Mouse (Mus musculus) gastrocnemius, adult 8-10 months (tissue): ENCODE measurements around the gene Sgta. TPM values are rescaled to one million over a fixed set of nuclear protein-coding genes. Genes with fewer than 3 reads are reported as not detected.
"Not testable (repeated sequence)": the region's sequence is repeated elsewhere in the genome, so short reads cannot be mapped to it uniquely, and the experiment has no call there.

Experiments used
- DNase-seq, 2 experiments: peaks; one replicate each; pipeline ENCODE4 v3.0.0; 2022; ENCODE audit warnings: low spot score in 2 of 2
- total RNA-seq, 4 experiments: library from RNA; stranded (reverse); gene quantifications; 2 replicates each; pipeline ENCODE4 v1.2.4; 2022

Gene Sgta
- 100 to 1,000 TPM in 3 of 4 experiments, 10 to 100 TPM in 1; 99.1 to 108 (median 105) TPM for total RNA-seq

GRCm38 (mm10) chr10:81059603-81060543, at the start of gene Sgta:
Sgta (minus strand) TSS chr10:81060181.
- DNase-seq = peak; percentile 99

DNA sequence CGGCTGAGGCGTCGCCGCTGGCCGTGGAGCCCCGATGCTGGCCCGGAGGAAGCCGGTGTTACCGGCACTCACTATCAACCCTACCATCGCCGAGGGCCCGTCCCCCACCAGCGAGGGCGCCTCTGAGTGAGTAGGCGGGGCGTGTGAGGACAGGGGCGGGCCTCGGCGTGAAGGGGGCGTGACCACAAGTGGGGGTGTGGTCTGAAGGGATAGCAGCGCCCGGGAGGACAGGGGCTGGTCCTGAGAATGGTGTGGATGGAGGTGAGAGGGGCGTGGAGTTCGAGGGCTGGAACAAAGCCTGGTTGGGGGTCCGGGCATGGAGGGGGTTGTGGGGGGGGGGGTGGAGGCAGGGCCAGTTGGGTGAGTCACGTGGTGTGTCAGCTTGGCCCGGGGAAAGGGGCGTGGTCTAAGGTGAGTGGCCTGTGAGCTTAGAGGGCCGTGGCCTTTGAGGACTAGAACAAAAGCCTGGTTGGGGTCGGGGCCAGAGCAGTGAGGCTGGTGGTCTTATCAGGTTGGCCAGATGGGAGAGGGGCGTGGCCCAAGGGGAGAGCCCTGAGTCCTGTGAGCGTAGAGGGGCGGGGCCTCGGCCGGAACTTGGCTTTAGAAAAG, 46.2 kb upstream of the Sgta start:
- peak; percentile 83 to 86 for DNase-seq

DNA sequence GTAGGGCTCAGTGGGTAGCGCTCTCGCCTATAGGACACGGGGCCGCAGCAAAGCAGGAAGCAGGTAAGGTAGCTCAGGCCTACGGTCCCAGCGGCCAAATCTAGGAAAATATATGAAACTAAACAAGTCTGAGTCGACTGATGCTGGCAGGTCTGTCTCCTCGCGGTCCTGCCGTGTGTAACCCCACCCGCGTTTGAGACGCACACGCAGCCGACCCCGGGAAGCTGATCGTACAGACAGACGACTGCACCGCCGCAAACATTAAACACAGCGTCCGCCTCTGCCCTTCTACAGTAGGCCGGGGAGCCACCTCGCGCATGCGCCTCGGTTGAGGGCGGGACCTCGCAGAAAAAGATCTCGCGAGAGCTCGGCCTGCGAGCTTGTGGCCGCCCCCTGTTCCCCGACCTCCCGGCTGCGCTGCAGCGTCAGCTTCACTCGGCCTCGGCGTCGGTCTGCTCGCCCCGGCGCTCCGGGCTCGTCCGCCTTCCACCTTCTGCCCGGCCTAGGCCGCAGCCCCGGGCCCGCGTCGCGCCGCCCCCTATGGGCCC, 45.7 kb upstream of the Sgta start, which contains the start of gene Map2k2:
Gene Map2k2 (plus strand): TSS at position 351 of the 548 bp plus-strand sequence.
- peak; percentile 90 to 95 for DNase-seq

- DNase-seq = no peak
These were observed 35.1 kb upstream of the Sgta start for GRCm38 (mm10) chr10:81094931-81095678.

DNA sequence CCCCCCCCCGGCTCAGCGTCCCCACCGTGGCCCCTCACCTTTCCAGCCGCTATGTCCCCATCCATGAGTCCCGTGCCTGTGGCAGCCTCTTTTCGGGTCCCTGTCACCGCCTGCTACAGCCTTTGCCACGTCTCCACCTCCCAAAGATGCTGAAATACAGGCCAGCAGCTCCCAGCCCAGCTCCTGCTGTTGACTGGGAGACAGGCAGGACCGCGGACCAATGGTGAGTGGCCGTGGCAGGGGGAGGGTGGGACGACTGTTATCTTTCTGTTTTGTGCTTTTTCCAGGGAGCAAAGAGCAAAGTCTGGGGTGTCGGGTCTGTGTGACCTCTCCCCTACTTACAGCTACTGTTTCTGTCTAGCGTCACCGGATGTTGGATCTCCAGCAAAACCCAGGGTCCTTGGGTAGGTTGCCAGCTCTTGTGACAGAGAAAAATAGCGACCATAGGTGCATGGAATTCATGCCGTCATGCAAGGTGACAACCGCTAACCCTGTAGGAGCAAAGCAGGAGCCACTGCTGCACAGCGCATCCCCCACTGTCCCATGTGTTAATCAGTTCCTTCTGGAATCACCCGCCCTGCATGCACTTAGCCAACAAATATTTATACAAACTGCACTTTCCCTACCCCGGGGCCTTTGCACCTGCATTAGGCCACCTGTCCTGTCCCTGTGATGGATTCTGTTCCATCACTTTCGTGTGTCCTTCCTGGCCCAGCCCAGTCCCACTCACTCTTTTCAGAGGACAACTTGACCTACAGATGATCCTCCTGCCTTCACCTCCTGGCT, 32.7 kb upstream of the Sgta start:
- no peak for DNase-seq

GRCm38 (mm10) chr10:81090621-81091020, 30.6 kb upstream of the Sgta start:
- no peak for DNase-seq

GRCm38 (mm10) chr10:81089216-81089615, 29.2 kb upstream of the Sgta start:
- no peak for DNase-seq

DNA sequence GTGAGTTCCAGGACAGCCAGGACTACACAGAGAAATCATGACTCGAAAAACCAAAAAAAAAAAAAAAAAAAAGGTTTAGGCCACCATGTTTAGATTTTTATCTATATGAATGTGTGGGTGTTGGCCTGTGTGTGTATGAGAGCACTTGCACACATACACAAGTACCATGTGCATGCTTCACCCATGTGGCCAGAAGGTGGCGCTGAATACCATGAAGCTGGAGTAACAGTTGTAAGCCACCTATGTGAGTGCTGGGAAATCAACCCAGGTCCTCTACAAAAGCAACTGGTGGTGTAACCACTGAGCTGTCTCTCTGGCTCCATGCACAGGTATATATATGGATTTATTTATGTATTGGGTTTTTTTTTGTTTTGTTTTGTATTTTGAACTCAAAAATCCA, 27.0 kb upstream of the Sgta start:
- no peak for DNase-seq

GRCm38 (mm10) chr10:81082168-81082960, 22.4 kb upstream of the Sgta start:
- peak; percentile 63 to 68 for DNase-seq

DNA sequence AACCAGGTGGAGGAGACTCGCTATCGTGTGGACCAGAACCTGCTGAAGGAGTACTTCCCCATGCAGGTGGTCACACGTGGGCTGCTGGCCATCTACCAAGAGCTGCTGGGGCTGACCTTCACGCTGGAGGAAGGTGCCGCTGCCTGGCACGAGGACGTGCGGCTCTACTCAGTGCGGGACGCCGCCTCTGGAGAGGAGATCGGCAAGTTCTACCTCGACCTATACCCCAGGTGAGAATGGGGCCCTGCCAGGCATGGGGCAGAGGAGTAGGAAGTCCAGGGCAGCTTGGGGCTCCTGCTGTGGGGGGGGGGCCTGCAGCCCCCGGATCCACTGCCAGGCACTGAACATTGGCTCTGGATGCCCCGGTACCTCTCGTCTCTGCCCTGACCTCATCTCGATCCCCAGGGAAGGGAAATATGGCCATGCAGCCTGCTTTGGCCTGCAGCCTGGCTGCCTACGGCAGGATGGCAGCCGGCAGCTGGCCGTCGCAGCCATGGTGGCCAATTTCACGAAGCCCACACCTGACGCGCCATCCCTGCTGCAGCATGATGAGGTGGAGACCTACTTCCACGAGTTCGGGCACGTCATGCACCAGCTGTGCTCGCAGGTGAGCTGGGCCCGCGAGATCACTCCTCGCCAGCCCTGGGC, 20.2 kb upstream of the Sgta start:
- no peak for DNase-seq

GRCm38 (mm10) chr10:81077916-81078315, 17.9 kb upstream of the Sgta start:
- no peak for DNase-seq

DNA sequence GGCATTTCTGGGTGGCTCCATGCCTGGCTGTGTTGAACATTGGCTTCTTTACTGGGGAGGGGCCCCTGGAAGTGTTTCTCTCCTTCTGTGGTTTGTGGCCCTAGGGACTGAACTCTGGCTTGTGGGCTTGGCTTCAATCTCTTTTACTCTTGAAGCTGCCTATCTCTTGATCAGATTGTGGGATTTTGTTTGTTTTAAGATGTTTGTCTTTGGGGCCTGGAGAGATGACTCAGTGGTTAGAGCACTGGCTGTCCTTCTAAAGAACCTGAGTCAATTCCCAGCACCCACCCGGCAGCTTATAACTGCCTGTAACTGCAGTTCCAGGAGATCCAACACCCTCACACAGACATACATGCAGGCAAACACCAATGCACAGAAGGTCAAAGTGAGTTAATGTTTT, 16.4 kb upstream of the Sgta start:
- no peak for DNase-seq

DNA sequence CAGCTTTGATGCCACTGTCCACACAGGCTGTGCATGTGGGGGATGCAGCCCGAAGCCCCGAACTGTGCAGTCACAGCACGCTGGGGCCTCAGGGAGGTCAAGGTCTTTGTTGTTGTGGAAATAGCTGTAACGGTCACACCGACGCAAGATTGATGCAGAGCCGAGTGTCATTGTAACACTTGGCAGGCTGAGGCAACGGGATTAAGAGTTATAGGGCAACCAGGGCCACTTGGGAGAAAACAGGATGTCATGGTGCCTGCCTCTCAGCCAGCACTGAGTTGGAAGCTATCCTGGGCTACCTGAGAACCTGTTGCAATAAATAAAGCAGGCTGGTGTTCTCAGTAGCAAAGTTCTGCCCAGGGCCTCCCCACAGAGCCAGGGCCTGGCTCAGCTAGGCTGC, 15.8 kb upstream of the Sgta start:
- peak in 1 of 2 experiments; percentile 46 for DNase-seq

DNA sequence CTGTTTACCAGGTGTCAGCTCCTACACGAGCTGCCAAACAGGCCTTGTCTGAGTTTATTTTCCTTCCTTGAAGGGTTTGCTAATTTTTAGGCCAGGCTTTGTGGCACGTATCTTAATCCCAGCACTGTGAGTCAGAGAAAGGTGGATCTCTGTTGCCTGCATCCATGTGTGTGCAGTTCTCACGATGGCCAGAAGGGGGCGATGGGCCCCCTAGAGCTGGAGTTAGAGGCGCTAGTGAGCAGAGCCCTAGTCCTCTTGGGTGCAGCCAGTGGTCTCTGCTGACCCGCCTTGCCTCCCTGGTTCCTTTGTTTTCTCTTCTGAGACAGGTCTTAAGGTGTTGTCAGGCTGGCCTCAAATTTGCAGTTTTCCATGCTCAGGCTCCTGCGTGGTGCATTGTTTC, 13.5 kb upstream of the Sgta start:
- DNase-seq = no peak

DNA sequence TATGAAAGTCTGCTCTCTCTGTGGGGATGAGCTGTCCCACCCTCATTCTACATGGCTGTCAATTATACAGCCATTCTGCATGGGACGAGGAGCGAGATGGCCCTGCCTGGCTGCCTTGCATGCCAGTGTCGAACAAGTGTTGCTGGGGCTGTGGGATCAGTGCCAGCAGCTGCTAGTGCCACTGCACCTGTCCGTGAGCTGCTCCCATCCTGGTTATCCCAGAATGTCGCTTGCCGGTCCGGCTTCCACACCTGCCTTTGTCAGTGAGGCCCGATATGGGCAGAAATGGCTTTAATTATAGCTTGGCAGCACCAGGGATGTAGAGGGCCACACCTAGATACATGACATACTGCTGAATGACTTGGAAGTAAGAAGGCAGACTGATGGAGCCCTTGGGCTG, 12.3 kb upstream of the Sgta start:
- DNase-seq = no peak

DNA sequence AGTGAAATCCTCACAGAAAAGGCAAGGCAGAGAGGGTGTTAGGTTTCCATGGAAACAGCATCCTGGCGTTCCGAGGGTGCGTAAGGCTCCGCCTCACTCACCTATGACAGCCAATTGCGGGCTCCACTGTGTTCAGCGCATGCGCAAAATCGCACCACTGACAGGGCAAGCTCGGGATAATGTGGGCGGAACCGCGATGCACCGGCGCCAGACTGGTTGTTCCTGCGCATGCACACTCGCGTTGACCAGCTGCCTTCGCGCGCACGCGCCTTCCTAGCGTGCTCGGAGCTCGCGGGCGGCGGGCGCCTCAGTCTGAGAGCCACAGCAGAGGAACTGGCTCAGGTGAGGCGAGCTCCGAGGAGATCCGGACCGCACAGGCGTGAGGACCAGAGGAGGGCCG, 9.9 kb upstream of the Sgta start, which contains the start of gene Thop1:
Gene Thop1 (plus strand): TSS at position 200 of the 400 bp plus-strand sequence.
- DNase-seq = peak; percentile 91 to 98

DNA sequence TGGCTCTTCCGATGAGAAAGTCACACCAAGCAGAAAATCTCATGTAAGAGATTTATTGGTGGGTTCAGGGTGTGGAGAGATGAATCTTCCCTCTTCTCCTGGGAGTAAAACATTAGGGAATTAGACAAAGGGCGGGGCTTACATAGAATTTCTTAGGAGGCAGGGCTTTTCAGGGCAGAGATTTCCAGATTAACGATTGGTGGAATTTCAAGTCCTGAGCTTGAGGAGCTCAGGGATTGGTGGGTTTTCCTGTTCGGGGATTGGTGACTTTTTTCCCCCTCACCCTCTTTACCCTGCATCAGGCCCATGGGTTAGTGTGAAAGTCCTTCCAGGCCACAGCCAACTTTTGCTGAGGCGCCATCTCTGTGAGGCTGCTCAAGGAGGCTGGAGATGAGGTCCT, 8.7 kb upstream of the Sgta start:
- no peak for DNase-seq

DNA sequence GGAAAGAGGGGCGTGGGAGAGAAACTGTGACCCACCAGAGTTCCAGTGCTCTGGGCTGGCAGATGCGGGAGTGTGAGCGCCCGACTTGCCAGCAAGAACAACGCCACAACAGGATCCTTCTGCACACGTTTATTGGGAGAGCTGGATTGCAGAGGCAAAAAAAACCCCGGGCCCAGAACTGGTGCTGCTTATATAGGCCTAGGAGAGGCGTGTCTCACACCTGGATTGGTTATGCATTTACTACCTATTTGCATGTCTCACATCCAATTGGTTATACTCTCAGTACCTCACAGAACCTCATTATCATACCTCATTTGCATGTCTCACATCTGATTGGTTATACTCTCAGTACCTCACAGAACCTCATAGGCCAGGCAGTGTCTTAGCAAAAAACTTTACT, 4.5 kb upstream of the Sgta start:
- not testable (repeated sequence) for DNase-seq

GRCm38 (mm10) chr10:81062710-81063109, 2.7 kb upstream of the Sgta start:
- no peak for DNase-seq
